Mouse (Mus musculus) liver, postnatal 0 days (tissue): ENCODE measurements at regions not wholly inside any gene's neighbourhood (a gene's known extent, or its start where the extent isn't known, plus 50 kb on each side); places are given as distances from the start of the nearest gene placed in this dataset.

ENCODE experiments used
- ATAC-seq: fragments of 200-750 bp; cut with Nextera tagmentation; 2 replicates; pipeline ENCODE4 v1.8.0; 2017; ENCODE audit warnings: mild to moderate bottlenecking, moderate library complexity
- DNase-seq: peaks from one replicate; pipeline ENCODE4 v3.0.0-alpha.2; 2016
- H3K27ac ChIP-seq: fragments of 300-500 bp; sonication (generic); 2 replicates; pipeline ENCODE4 v1.5.1; 2014; ENCODE audit warnings: antibody characterized with exemption, moderate library complexity, mild to moderate bottlenecking, low read depth
- H3K27me3 ChIP-seq: fragments of 300-500 bp; sonication (generic); 2 replicates; pipeline ENCODE4 v1.6.1; 2014; ENCODE audit warnings: low read length, control low read depth, mixed read lengths; ENCODE audit not compliant: insufficient read depth
- H3K36me3 ChIP-seq: fragments of 300-500 bp; sonication (generic); replicated peaks from 2 replicates; pipeline ENCODE4 v1.6.1; 2014; ENCODE audit warnings: mild to moderate bottlenecking, control low read depth, low read length, moderate library complexity, mixed read lengths; ENCODE audit not compliant: insufficient read depth
- H3K4me1 ChIP-seq: fragments of 300-500 bp; sonication (generic); 2 replicates; pipeline ENCODE4 v1.6.1; 2014; ENCODE audit warnings: antibody characterized with exemption, mild to moderate bottlenecking, control low read depth; ENCODE audit not compliant: insufficient read depth
- H3K4me2 ChIP-seq: fragments of 300-500 bp; sonication (generic); 2 replicates; pipeline ENCODE4 v1.6.1; 2014; ENCODE audit warnings: low read depth, mild to moderate bottlenecking, low read length, moderate library complexity, mixed read lengths
- H3K4me3 ChIP-seq: fragments of 300-500 bp; sonication (generic); 2 replicates; pipeline ENCODE4 v1.5.1; 2014; ENCODE audit warnings: low read depth, low read length
- H3K9ac ChIP-seq: fragments of 300-500 bp; sonication (generic); replicated peaks from 2 replicates; pipeline ENCODE4 v1.6.1; 2014; ENCODE audit warnings: mild to moderate bottlenecking, moderate library complexity
- H3K9me3 ChIP-seq: fragments of 300-500 bp; sonication (generic); 2 replicates; pipeline ENCODE4 v1.6.1; 2016; ENCODE audit warnings: mild to moderate bottlenecking, control low read depth, low read length, mixed read lengths
- CTCF ChIP-seq: sonication (generic); IDR thresholded peaks from 2 replicates; pipeline ENCODE4 v1.5.1; 2016; ENCODE audit warnings: antibody characterized with exemption, low read depth
- EP300 ChIP-seq: IDR thresholded peaks from 2 replicates; pipeline ENCODE4 v1.6.1; 2016; ENCODE audit warnings: antibody characterized with exemption, low read depth, mild to moderate bottlenecking
- WGBS: fragments of 180-500 bp; shearing (Covaris S2); extraction: QIAGEN DNeasy Blood & Tissue Kit; methylation state at CpG from one replicate; pipeline ENCODE4 v1.1.7; 2014; ENCODE audit not compliant: insufficient replicate concordance; 5-methylcytosine and 5-hydroxymethylcytosine counted together

- TF ChIP-seq EP300 (no peak), CTCF (no peak)
- Histone ChIP-seq H3K27ac (no peak overlapping the region), H3K9ac (no peak overlapping the region), H3K4me3 (no peak overlapping the region), H3K36me3 (no peaks in the 10 kb centered on the region), H3K27me3 (no peaks in the 10 kb centered on the region), H3K4me2 (no peak overlapping the region), H3K9me3 (no peaks in the 10 kb centered on the region), H3K4me1 (no peaks in the 10 kb centered on the region)
- WGBS, result 69% methylated on average over 6 of the region's 6 CpGs
- no peak for ATAC-seq
- no peak for DNase-seq
Measured at GRCm38 (mm10) chr8:49631286-49631685, 787.5 kb upstream of the Tenm3 start.

- TF ChIP-seq CTCF (no peak), EP300 (no peak)
- Histone ChIP-seq H3K36me3 (no peaks in the 10 kb centered on the region), H3K9me3 (no peaks in the 10 kb centered on the region), H3K27me3 (no peaks in the 10 kb centered on the region), H3K4me1 (no peaks in the 10 kb centered on the region), H3K9ac (no peak overlapping the region), H3K27ac (no peak overlapping the region), H3K4me2 (no peak overlapping the region), H3K4me3 (no peak overlapping the region)
- DNase-seq (no peak), ATAC-seq (no peak)
- 43% methylated on average over 10 of the region's 10 CpGs for WGBS
Measured at GRCm38 (mm10) chr8:49627966-49628495, 784.3 kb upstream of the Tenm3 start.

GRCm38 (mm10) chr8:49595501-49595900 lies 751.8 kb upstream of the Tenm3 start:
- H3K36me3 ChIP-seq, result no peaks in the 10 kb centered on the region
- H3K9me3 ChIP-seq, result no peaks in the 10 kb centered on the region
- WGBS, result 75% methylated on average over 2 of the region's 2 CpGs
- H3K4me3 ChIP-seq, result no peak overlapping the region
- no peak overlapping the region for H3K4me2 ChIP-seq
- H3K4me1 ChIP-seq, result no peaks in the 10 kb centered on the region
- no peak overlapping the region for H3K9ac ChIP-seq
- TF ChIP-seq CTCF (no peak), EP300 (no peak)
- DNase-seq (no peak), ATAC-seq (no peak)
- no peak overlapping the region for H3K27ac ChIP-seq
- no peaks in the 10 kb centered on the region for H3K27me3 ChIP-seq

GRCm38 (mm10) chr8:49567423-49567822 lies 723.7 kb upstream of the Tenm3 start:
- no peak for ATAC-seq
- no peaks in the 10 kb centered on the region for H3K36me3 ChIP-seq
- H3K27me3 ChIP-seq, result no peaks in the 10 kb centered on the region
- no peak overlapping the region for H3K4me2 ChIP-seq
- H3K27ac ChIP-seq, result no peak overlapping the region
- no peak for TF ChIP-seq CTCF
- TF ChIP-seq EP300, result no peak
- no peak overlapping the region for H3K4me3 ChIP-seq
- no peak for DNase-seq
- H3K9ac ChIP-seq, result no peak overlapping the region
- no peaks in the 10 kb centered on the region for H3K4me1 ChIP-seq
- H3K9me3 ChIP-seq, result no peaks in the 10 kb centered on the region
- 67% methylated on average over 3 of the region's 3 CpGs for WGBS

- Histone ChIP-seq H3K4me2 (no peak overlapping the region), H3K4me3 (no peak overlapping the region), H3K9ac (no peak overlapping the region), H3K9me3 (no peaks in the 10 kb centered on the region), H3K4me1 (no peaks in the 10 kb centered on the region), H3K27me3 (no peaks in the 10 kb centered on the region), H3K36me3 (no peaks in the 10 kb centered on the region), H3K27ac (no peak overlapping the region)
- DNase-seq (no peak), ATAC-seq (no peak)
- WGBS, result 82% methylated on average over 5 of the region's 5 CpGs
- TF ChIP-seq EP300, result no peak
- no peak for TF ChIP-seq CTCF
Measured at GRCm38 (mm10) chr8:49563499-49564279, 719.9 kb upstream of the Tenm3 start.

- ATAC-seq (no peak), DNase-seq (no peak)
- no peak overlapping the region for H3K4me2 ChIP-seq
- no peak overlapping the region for H3K4me3 ChIP-seq
- H3K9ac ChIP-seq, result no peak overlapping the region
- TF ChIP-seq EP300, result no peak
- TF ChIP-seq CTCF, result no peak
- no peaks in the 10 kb centered on the region for H3K9me3 ChIP-seq
- no peaks in the 10 kb centered on the region for H3K36me3 ChIP-seq
- 70% methylated on average over 4 of the region's 4 CpGs for WGBS
- no peak overlapping the region for H3K27ac ChIP-seq
- H3K27me3 ChIP-seq, result no peaks in the 10 kb centered on the region
- H3K4me1 ChIP-seq, result no peaks in the 10 kb centered on the region
Measured at GRCm38 (mm10) chr8:49562976-49563375, 719.2 kb upstream of the Tenm3 start.
